Mouse (Mus musculus) cortical plate, adult 2 months (tissue): ENCODE results near the gene Sftpd.

Experiments used
- CTCF ChIP-seq: fragments of 200-500 bp; IDR thresholded peaks from 2 replicates; pipeline ENCODE4 v1.5.1; 2011; ENCODE audit warnings: mild to moderate bottlenecking, control low read depth, low read length; ENCODE audit not compliant: insufficient read depth; ENCODE audit errors: extremely low read depth
- POLR2A ChIP-seq: fragments of 200-500 bp; IDR thresholded peaks from 2 replicates; pipeline ENCODE4 v1.6.1; 2011; ENCODE audit warnings: mild to moderate bottlenecking, low read length, control low read depth; ENCODE audit not compliant: insufficient read depth; ENCODE audit errors: extremely low read depth

DNA sequence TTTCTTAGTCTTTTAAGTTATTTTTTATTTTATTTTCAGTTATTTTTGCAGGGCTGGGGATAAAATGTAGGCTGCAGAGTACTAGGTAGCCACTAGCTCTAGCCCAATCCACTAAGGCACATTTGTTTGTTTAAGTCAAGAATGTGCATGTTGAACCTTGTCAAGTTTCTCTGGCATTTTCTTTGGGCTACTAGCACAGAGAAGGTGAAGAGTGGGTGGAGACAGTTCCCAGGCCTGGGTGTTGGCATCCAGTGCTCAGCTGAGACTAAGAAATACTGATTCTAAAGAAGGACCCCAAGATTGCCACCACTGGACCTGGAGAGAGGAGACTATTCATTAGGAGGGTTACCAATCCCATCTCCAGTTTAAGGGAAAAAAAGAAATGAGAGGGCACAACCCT, 47.9 kb downstream of the Sftpd start:
- TF ChIP-seq POLR2A (no peak), CTCF (no peak)
